Comparison of ENCODE assay signal across 24 mouse cellular contexts in the genomic region with DNA sequence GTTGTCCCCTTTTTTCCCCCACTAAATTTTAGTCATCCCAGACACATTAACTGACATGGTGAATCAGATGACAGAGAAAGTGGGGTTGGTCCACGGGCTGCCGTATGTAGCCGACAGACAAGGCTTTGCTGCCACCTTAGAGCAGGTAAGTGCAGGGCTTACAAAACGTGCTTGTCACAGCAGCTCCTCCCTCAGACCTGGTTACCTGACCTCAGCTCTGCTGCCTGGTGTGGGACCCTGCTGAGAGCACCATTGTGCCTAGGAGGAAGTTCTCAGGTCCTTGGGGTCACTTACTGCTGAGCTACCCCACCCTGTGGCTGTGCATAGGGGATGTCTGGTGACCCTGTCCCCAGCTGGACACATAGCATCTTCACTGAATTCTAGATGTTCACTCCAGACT. TPM values are rescaled to one million over a fixed set of nuclear protein-coding genes. Genes with fewer than 3 reads are reported as not detected.
DNase-seq lines count a peak whose midpoint lies in the region; ATAC-seq and TF ChIP-seq lines count a peak whose summit lies in the region.
"Had no signal": no experiment of that assay in that cellular context is flagged by ENCODE, and none has a peak within 500 bp of the region (broad histone marks: within the 10 kb centered on the region; RNA-seq: fewer than 3 reads in every experiment).

No protein-coding gene starts in this region.

- H3K4me3 ChIP-seq in liver, embryonic 12.5 days = no peak overlapping the region
- no peak overlapping the region for H3K4me3 ChIP-seq in liver, postnatal 0 days (ENCODE audit: low read depth, low read length)
- H3K4me3 ChIP-seq in ES-Bruce4 (ENCODE audit: low read depth, low read length) (no peak overlapping the region), myocyte (no peak overlapping the region)
- H3K4me3 ChIP-seq: embryonic facial prominence, embryonic 10.5 days; embryonic facial prominence, embryonic 13.5 days; forebrain, embryonic 10.5 days; forebrain, embryonic 13.5 days; gastrocnemius, adult 2 months; heart, adult 2 months; heart, embryonic 10.5 days; hindbrain, embryonic 12.5 days; hindbrain, embryonic 15.5 days had no signal

- TF ChIP-seq EP300 in liver, postnatal 0 days (IDR thresholded peaks at IDR 0.05; ENCODE audit: low read depth) = no peak
- peak; percentile 63; the same call in 1 of the 2 replicates for TF ChIP-seq EP300 in ES-Bruce4 (IDR thresholded peaks at IDR 0.05; ENCODE audit: insufficient read depth, low read depth, low read length)

- peaks cover 79% of the 10 kb centered on the region for H3K36me3 ChIP-seq in liver, embryonic 12.5 days
- peaks cover 63% of the 10 kb centered on the region for H3K36me3 ChIP-seq in liver, postnatal 0 days (replicated peaks; ENCODE audit: insufficient read depth, low read length)
- H3K36me3 ChIP-seq in ES-Bruce4 (ENCODE audit: control insufficient read depth, insufficient read depth, low read length, poor library complexity, severe bottlenecking) = peaks cover 8% of the 10 kb centered on the region
- H3K36me3 ChIP-seq in myocyte (ENCODE audit: control insufficient read depth, insufficient read depth) = peaks cover 81% of the 10 kb centered on the region

- no peak for DNase-seq in liver, postnatal 0 days
- no peak for DNase-seq in gastrocnemius, postnatal 25 days
- DNase-seq: adrenal gland, adult 8-10 months; adrenal gland, postnatal 25 days; cerebellum, adult 11-12 months; cerebellum, adult 8-10 months; cerebellum, postnatal 10 days; cerebellum, postnatal 36 days; embryo, embryonic 11 days; gastrocnemius, adult 2 months; gastrocnemius, postnatal 14 days; heart, adult 2 months had no signal

- H3K27ac ChIP-seq in liver, embryonic 12.5 days = peak overlapping the region; percentile 51; the same call in 1 of the 2 replicates
- H3K27ac ChIP-seq in liver, postnatal 0 days (ENCODE audit: low read depth) = no peak overlapping the region
- no peak overlapping the region for H3K27ac ChIP-seq in ES-Bruce4 (ENCODE audit: insufficient read depth, low read length)
- H3K27ac ChIP-seq: embryonic facial prominence, embryonic 10.5 days; embryonic facial prominence, embryonic 13.5 days; forebrain, embryonic 10.5 days; forebrain, embryonic 13.5 days; gastrocnemius, adult 2 months; heart, adult 2 months; heart, embryonic 10.5 days; hindbrain, embryonic 12.5 days; hindbrain, embryonic 15.5 days had no signal

- TF ChIP-seq POLR2A in ES-Bruce4 (IDR thresholded peaks at IDR 0.05; ENCODE audit: insufficient read depth, low read length) (no peak), myocyte (IDR thresholded peaks at IDR 0.05; ENCODE audit: insufficient read length, low read depth) (no peak)

- no peaks in the 10 kb centered on the region for H3K9me3 ChIP-seq in liver, embryonic 12.5 days (replicated peaks)
- H3K9me3 ChIP-seq in liver, postnatal 0 days (ENCODE audit: low read length) = no peaks in the 10 kb centered on the region
- no peaks in the 10 kb centered on the region for H3K9me3 ChIP-seq in ES-Bruce4 (replicated peaks; ENCODE audit: control insufficient read depth, insufficient read depth, low read length, poor library complexity, severe bottlenecking)
- H3K9me3 ChIP-seq: embryonic facial prominence, embryonic 10.5 days; embryonic facial prominence, embryonic 13.5 days; forebrain, embryonic 10.5 days; forebrain, embryonic 13.5 days; heart, embryonic 10.5 days; hindbrain, embryonic 12.5 days; hindbrain, embryonic 15.5 days had no signal

- WGBS in liver, embryonic 12.5 days (ENCODE audit: insufficient replicate concordance) = 70% methylated on average over 4 of the region's 4 CpGs
- WGBS in liver, postnatal 0 days (ENCODE audit: insufficient replicate concordance) = 63% methylated on average over 4 of the region's 4 CpGs

- 0 out of 2 replicates have a peak overlapping the region, but pooled peaks have one; percentile 22 for H3K9ac ChIP-seq in liver, embryonic 12.5 days
- no peak overlapping the region for H3K9ac ChIP-seq in liver, postnatal 0 days (replicated peaks)
- H3K9ac ChIP-seq in ES-Bruce4 (ENCODE audit: low read depth, poor library complexity, severe bottlenecking) = no peak overlapping the region
- H3K9ac ChIP-seq: embryonic facial prominence, embryonic 13.5 days; forebrain, embryonic 13.5 days; hindbrain, embryonic 12.5 days; hindbrain, embryonic 15.5 days had no signal

- H3ac ChIP-seq in myocyte (ENCODE audit: control insufficient read depth, insufficient read length) = no peak overlapping the region

- no peaks in the 10 kb centered on the region for H3K27me3 ChIP-seq in liver, embryonic 12.5 days (replicated peaks)
- no peaks in the 10 kb centered on the region for H3K27me3 ChIP-seq in liver, postnatal 0 days (ENCODE audit: insufficient read depth, low read length)
- H3K27me3 ChIP-seq in ES-Bruce4 (ENCODE audit: control insufficient read depth, insufficient read depth, low read length, poor library complexity, severe bottlenecking) (no peaks in the 10 kb centered on the region), myocyte (ENCODE audit: control insufficient read depth, insufficient read depth, insufficient read length) (no peaks in the 10 kb centered on the region)
- H3K27me3 ChIP-seq: embryonic facial prominence, embryonic 13.5 days; forebrain, embryonic 13.5 days; hindbrain, embryonic 12.5 days; hindbrain, embryonic 15.5 days had no signal

- H3K4me2 ChIP-seq in liver, embryonic 12.5 days = no peak overlapping the region
- H3K4me2 ChIP-seq in liver, postnatal 0 days (ENCODE audit: low read depth, low read length) = no peak overlapping the region
- no peak overlapping the region for H3K4me2 ChIP-seq in myocyte (ENCODE audit: low read depth)
- H3K4me2 ChIP-seq: embryonic facial prominence, embryonic 13.5 days; forebrain, embryonic 13.5 days; hindbrain, embryonic 12.5 days; hindbrain, embryonic 15.5 days had no signal

- peaks cover 71% of the 10 kb centered on the region for H3K79me2 ChIP-seq in myocyte (ENCODE audit: control insufficient read depth, insufficient read depth)

- no peak for TF ChIP-seq CTCF in liver, postnatal 0 days (IDR thresholded peaks at IDR 0.05; ENCODE audit: low read depth)
- TF ChIP-seq CTCF in ES-Bruce4 (IDR thresholded peaks at IDR 0.05; ENCODE audit: low read depth, low read length) = no peak

- no peak for ATAC-seq in liver, embryonic 12.5 days
- ATAC-seq in liver, postnatal 0 days = no peak
- ATAC-seq in erythroblast, adult 5-6 weeks (replicated peaks; ENCODE audit: low FRiP score, poor library complexity, severe bottlenecking) = no peak
- ATAC-seq: forebrain, embryonic 13.5 days; forebrain, embryonic 16.5 days had no signal

- H3K4me1 ChIP-seq in liver, embryonic 12.5 days = peaks cover 62% of the 10 kb centered on the region
- H3K4me1 ChIP-seq in liver, postnatal 0 days (ENCODE audit: insufficient read depth) = peaks cover 11% of the 10 kb centered on the region; the same call in 1 of the 2 replicates
- peaks cover 5% of the 10 kb centered on the region for H3K4me1 ChIP-seq in ES-Bruce4 (ENCODE audit: control insufficient read depth, insufficient read depth, low read length)
- H3K4me1 ChIP-seq: embryonic facial prominence, embryonic 10.5 days; embryonic facial prominence, embryonic 13.5 days; forebrain, embryonic 10.5 days; forebrain, embryonic 13.5 days; hindbrain, embryonic 12.5 days; hindbrain, embryonic 15.5 days had no signal

TF ChIP-seq in myocyte, 11 proteins besides CTCF, POLR2A, EP300 and RAD21:
- TF ChIP-seq POLR2AphosphoS2 (IDR thresholded peaks at IDR 0.05; ENCODE audit: insufficient read length, low read depth) (peak; percentile 76), USF1 (IDR thresholded peaks at IDR 0.05; ENCODE audit: low read depth) (no peak)

RNA-seq across cellular contexts. Expression of a gene that starts 24.8 kb away (rescaled TPM):
- 14.2 and 14.4 TPM in 2 replicates for polyA plus RNA-seq in liver, embryonic 12.5 days (2016; fragmentation: Nextera tagmentation; extraction: Ambion mirVana)
- polyA plus RNA-seq in liver, postnatal 0 days (2015; fragmentation: Nextera tagmentation; extraction: Ambion mirVana) = 8.3 and 8.4 TPM in 2 replicates
- 60.0 and 61.2 TPM in 2 replicates for polyA plus RNA-seq in ES-Bruce4 (2011; ENCODE audit: insufficient read depth, insufficient read length, low read depth, missing spikeins)
- polyA plus RNA-seq in myocyte (2012; fragmentation: generic; extraction: Trizol) = 24.0 TPM
- 1 to 10 TPM; 7.8 to 8.7 TPM for total RNA-seq in gastrocnemius, postnatal 25 days (2021)
- total RNA-seq in erythroblast, adult 5-6 weeks (2015; ENCODE audit: low replicate concordance) = 33.2 and 33.4 TPM in 2 replicates
- total RNA-seq in erythroblast, adult 5-6 weeks (2017; ENCODE audit: low replicate concordance) = 20.6 and 37.6 TPM in 2 replicates
